Mouse (Mus musculus): ENCODE data around the gene Bok. TPM values are rescaled to one million over a fixed set of nuclear protein-coding genes. Genes with fewer than 3 reads are reported as not detected.

Bok gene
- total RNA-seq (2023) = not detected

GRCm38 (mm10) chr1:93685401-93686244 lies at the start of gene Bok:
TSS of gene Bok (plus strand) at chr1:93685660.

DNA sequence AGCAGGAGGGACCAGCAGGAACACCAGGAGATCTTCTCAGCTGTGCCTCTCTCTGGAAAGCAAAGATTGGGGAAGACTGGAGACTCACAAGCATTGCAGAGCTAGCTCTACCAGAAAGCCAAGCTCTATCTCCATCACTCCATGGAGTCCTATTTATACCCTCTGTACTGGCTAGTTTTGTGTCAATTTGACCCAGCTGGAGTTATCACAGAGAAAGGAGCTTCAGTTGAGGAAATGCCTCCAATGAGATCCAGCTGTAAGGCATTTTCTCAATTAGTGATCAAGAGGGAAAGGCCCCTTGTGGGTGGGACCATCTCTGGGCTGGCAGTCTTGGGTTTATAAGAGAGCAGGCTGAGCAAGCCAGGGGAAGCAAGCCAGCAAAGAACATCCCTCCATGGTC lies 26.9 kb upstream of the Bok start, which contains the start of gene Stk25:
Gene Stk25, minus strand, starts transcription at position 101 of the 400 bp plus-strand sequence.

Other genes starting within 250 kb of the Bok start
- 100 to 1,000 TPM; 138 to 149 TPM for gene Hdlbp, start 206.8 kb upstream of the Bok start, total RNA-seq (2023)
- 1 to 10 TPM; 1.7 to 3.1 TPM for gene Farp2, start 173.6 kb upstream of the Bok start, total RNA-seq (2023)
- gene Stk25, start 27.0 kb upstream of the Bok start, total RNA-seq (2023) = 10 to 100 TPM; 39.4 to 51.7 TPM
- 10 to 100 TPM; 66.2 to 72.5 TPM for gene Atg4b, start 65.8 kb downstream of the Bok start, total RNA-seq (2023)
- 10 to 100 TPM; 25.7 to 33.6 TPM for gene Thap4, start 69.2 kb downstream of the Bok start, total RNA-seq (2023)
- gene Dtymk, start 116.3 kb downstream of the Bok start, total RNA-seq (2023) = 10 to 100 TPM; 40.2 to 49.4 TPM
- gene Ing5, start 118.3 kb downstream of the Bok start, total RNA-seq (2023) = 10 to 100 TPM; 30.5 to 30.8 TPM
- gene D2hgdh, start 139.2 kb downstream of the Bok start, total RNA-seq (2023) = 10 to 100 TPM; 18.8 to 19.8 TPM
- not detected for gene Gal3st2, start 175.6 kb downstream of the Bok start, total RNA-seq (2023)
- gene Gal3st2b, start 232.7 kb downstream of the Bok start, total RNA-seq (2023) = under 1 TPM in 1 of 2 experiments, not detected in 1; 0.64 TPM

All from neutrophil, adult 59 days (primary cell).